Mouse (Mus musculus) G1E-ER4 (cell line): ENCODE data around the gene Phyhipl. TPM values are rescaled to one million over a fixed set of nuclear protein-coding genes. Genes with fewer than 3 reads are reported as not detected.

Experiments used
- GATA1 ChIP-seq: IDR thresholded peaks from one replicate; pipeline ENCODE4 v1.8.0; 2012; ENCODE audit warnings: low read length, inconsistent platforms
- polyA plus RNA-seq: library from polyadenylated mRNA; stranded (reverse); fragments of >175 nt; gene quantifications from 2 replicates; pipeline ENCODE4 v1.2.3, GENCODE M21; 2012

The Phyhipl gene
- not detected in 2 replicates for polyA plus RNA-seq

DNA sequence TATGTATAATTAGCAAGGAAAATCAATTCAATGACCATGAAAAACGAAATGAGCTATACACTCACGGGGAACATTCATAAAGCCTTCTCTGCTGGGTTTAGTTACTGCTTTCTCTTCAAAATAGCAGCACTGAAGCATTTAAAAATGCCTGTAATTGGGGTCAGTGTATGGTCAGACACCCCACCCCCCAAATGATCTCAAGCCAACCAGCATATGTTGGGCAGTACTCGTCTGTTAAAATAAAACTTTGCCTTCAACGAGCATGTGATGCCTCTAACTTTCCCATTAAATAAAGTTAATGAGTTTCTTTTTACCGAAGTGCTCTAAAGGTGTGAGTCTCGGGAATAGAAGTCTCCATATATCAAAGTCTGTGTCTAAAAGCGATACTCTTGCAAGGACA is at the start of gene Phyhipl:
Phyhipl (minus strand) TSS at position 138 of the 400 bp plus-strand sequence.
- TF ChIP-seq GATA1 = no peak

DNA sequence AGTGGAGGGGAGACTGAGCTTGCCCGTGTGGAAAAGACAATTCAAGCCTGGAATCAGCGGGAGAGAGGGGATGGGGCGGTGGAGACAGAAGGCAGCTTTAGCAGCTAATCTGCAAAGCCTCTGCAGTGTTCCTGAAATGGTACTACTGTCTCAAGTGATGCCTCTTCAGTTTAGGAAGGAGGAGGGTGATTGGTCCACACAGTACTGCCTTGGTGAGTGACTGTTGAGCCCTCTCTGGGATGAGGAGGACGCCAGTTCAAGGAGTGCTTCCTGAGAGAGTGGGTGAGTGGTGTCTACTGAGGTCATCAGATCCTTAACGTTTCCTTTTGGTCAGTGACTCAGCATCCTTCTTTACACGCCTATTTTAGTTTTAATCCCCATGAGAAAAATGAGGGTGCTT is 47.4 kb upstream of the Phyhipl start:
- TF ChIP-seq GATA1 = no peak

- no peak for TF ChIP-seq GATA1
Measured at GRCm38 (mm10) chr10:70699581-70699980, 43.8 kb upstream of the Phyhipl start.

DNA sequence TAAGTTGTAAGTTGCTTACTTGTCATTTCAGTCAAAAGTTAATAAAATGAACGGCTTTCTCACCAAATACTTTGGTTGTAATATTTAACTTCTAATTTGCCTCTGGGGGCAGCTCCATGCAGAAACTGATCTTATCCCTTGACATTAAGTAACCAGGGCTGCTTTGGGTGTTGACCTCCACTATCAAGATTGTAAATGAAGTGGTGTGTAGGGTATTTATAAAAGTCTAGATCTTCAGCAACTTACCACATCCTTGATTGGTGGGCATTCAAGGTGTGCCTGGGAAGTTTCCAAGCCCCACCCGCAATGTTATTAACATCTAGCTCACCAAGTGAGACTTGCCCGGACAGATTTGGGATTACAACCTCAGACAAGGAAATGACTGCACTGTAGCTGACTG is 42.2 kb upstream of the Phyhipl start:
- TF ChIP-seq GATA1 = no peak

DNA sequence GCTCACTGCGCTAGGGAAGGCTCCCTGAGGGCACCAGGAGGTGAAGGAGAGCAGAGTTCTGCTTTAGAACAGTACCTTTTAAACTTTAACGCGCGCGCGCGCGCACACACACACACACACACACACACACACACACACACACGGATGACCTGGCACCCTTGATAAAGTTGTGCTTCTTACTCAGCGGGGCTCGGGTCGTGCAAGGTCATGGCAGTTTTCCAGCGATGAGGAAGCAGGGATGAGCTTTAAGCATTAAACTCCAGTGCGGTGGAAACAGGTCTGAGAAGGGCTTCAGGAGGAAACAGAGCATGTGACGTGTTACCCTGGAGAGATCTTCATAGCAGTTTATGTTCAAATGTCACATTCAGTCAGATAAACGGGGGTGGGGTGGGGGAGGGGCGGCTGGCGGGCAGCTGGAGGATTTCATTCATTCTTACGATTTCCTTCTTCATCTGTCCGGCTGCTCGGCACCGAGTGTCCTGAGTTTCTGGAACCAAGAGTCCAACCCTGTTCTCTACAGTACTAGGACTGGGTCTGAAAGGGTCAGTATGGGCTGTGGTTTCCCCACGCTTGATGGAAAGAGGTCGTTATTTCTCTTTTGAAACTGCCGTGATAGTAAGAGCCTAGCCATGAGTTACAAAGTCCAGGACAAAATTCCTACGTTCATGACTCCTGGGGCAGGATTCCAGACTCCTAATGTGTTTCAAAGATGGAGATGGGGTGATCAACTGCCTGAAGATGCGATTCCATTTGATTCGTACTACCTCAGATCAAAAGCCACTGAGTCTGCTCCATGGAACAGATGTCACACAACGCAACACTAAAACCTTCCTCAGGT is 41.2 kb upstream of the Phyhipl start:
- TF ChIP-seq GATA1 = no peak

DNA sequence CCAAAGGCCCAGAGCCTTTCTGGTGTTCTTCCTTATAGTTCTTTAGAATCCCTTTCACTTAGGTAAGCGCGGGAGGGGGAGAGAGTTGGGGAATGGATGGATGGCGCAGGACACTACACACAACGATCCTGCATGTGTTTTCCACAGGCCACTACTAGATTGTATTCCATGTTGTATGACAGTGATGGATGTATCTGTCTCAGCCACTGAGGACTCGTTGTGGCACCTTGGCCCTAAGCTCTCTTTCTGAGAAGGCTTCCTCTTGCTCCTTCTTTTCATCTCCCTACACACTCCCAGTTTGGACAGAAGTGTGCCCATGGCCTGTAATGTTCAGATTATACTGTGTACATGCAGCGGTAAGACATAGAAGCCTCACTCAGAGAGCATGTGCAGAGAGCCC is 33.6 kb upstream of the Phyhipl start:
- no peak for TF ChIP-seq GATA1

GRCm38 (mm10) chr10:70688881-70689280 is 33.1 kb upstream of the Phyhipl start:
- no peak for TF ChIP-seq GATA1

GRCm38 (mm10) chr10:70686941-70687703 is 31.4 kb upstream of the Phyhipl start:
- no peak for TF ChIP-seq GATA1

GRCm38 (mm10) chr10:70686505-70686904 is 30.7 kb upstream of the Phyhipl start:
- TF ChIP-seq GATA1 = no peak

GRCm38 (mm10) chr10:70683508-70683907 is 27.7 kb upstream of the Phyhipl start:
- TF ChIP-seq GATA1 = no peak

GRCm38 (mm10) chr10:70677946-70678345 is 22.2 kb upstream of the Phyhipl start:
- TF ChIP-seq GATA1 = no peak

GRCm38 (mm10) chr10:70656272-70656671 is 507 bp upstream of the Phyhipl start:
- TF ChIP-seq GATA1 = no peak

DNA sequence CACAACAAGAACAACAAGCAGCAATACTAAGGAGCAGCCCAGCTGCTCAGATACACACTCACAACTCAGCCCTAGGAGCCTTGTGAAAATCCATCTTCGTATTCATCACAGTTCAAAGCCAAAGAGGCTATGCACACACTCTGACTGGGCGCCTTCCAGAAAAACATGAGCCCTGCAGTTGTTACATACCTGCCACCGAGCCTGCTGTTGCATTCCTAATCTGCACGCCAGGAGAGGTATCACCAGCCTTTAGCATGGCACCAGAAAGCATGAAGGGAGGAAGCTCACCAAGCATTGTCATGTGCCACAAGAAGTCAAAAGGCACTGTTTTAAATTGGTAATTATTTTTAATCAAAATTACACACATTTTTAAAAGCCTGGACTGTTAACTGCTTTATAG is 1.1 kb downstream of the Phyhipl start:
- no peak for TF ChIP-seq GATA1

GRCm38 (mm10) chr10:70654139-70654538 is 1.6 kb downstream of the Phyhipl start:
- no peak for TF ChIP-seq GATA1

- TF ChIP-seq GATA1 = no peak
Measured at GRCm38 (mm10) chr10:70651769-70652648, 3.8 kb downstream of the Phyhipl start.

DNA sequence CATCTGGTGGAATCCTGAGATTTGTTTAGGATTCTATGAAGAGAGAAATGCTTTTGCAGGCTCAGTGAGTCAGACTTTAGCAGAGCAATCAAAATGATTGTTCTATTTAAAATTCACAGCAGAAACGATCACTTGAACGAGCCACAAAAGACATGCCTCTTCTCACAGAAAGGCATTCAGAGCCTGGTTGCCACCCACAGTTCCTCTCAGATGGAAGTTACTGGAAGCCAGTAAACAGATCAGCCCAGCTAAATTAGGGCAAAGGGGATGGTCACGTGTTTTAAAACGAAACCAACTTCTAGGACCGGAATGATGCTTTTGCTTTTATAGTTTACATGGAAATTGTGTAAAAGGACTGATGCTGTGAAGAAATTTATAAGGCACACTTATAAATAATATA is 6.9 kb downstream of the Phyhipl start:
- no peak for TF ChIP-seq GATA1
